Mouse (Mus musculus) embryonic facial prominence, embryonic 11.5 days (tissue): ENCODE results near the gene Olfr1427. TPM values are rescaled to one million over a fixed set of nuclear protein-coding genes. Genes with fewer than 3 reads are reported as not detected.

ENCODE experiments used
- ATAC-seq: fragments of 200-750 bp; cut with Nextera tagmentation; replicated peaks from 2 replicates; pipeline ENCODE4 v1.8.0; 2017; ENCODE audit warnings: low read depth; ENCODE audit not compliant: insufficient number of reproducible peaks, low FRiP score, low TSS enrichment
- DNase-seq: peaks from one replicate; pipeline ENCODE4 v3.0.0-alpha.2; 2015; ENCODE audit warnings: low spot score
- H3K27ac ChIP-seq: fragments of 300-500 bp; sonication (generic); replicated peaks from 2 replicates; pipeline ENCODE4 v1.5.1; 2014; ENCODE audit warnings: mild to moderate bottlenecking, low read depth, low read length, control low read depth
- H3K27me3 ChIP-seq: fragments of 300-500 bp; sonication (generic); 2 replicates; pipeline ENCODE4 v1.6.1; 2014; ENCODE audit warnings: mild to moderate bottlenecking, low read length, moderate library complexity, mixed read lengths; ENCODE audit not compliant: control insufficient read depth, insufficient read depth
- H3K36me3 ChIP-seq: fragments of 300-500 bp; sonication (generic); replicated peaks from 2 replicates; pipeline ENCODE4 v1.6.1; 2014; ENCODE audit warnings: low read depth, mild to moderate bottlenecking, low read length, moderate library complexity, mixed read lengths; ENCODE audit not compliant: control insufficient read depth, insufficient read depth
- H3K4me1 ChIP-seq: fragments of 300-500 bp; sonication (generic); 2 replicates; pipeline ENCODE4 v1.6.1; 2014; ENCODE audit warnings: low read length, mixed read lengths; ENCODE audit not compliant: control insufficient read depth, insufficient read depth
- H3K4me2 ChIP-seq: fragments of 300-500 bp; sonication (generic); 2 replicates; pipeline ENCODE4 v1.6.1; 2014; ENCODE audit warnings: low read depth, mild to moderate bottlenecking, control low read depth, low read length, moderate library complexity
- H3K4me3 ChIP-seq: fragments of 300-500 bp; sonication (generic); 2 replicates; pipeline ENCODE4 v1.5.1; 2014; ENCODE audit warnings: low read depth, low read length, control low read depth
- H3K9ac ChIP-seq: fragments of 300-500 bp; sonication (generic); replicated peaks from 2 replicates; pipeline ENCODE4 v1.6.1; 2014; ENCODE audit warnings: mild to moderate bottlenecking, control low read depth, low read length
- H3K9me3 ChIP-seq: fragments of 300-500 bp; sonication (generic); replicated peaks from 2 replicates; pipeline ENCODE4 v1.6.1; 2016; ENCODE audit warnings: mild to moderate bottlenecking, low read length, inconsistent platforms, mixed read lengths; ENCODE audit not compliant: control insufficient read depth
- WGBS: fragments of 180-500 bp; shearing (Covaris S2); extraction: QIAGEN DNeasy Blood & Tissue Kit; methylation state at CpG from one replicate; pipeline ENCODE4 v1.1.7; 2014; 5-methylcytosine and 5-hydroxymethylcytosine counted together
- polyA plus RNA-seq: library from polyadenylated mRNA; unstranded; fragments of >200 nt; fragmentation: Nextera tagmentation; extraction: Ambion mirVana; gene quantifications from 2 replicates; pipeline ENCODE4 v1.2.1, GENCODE M21; 2014

Gene Olfr1427
- polyA plus RNA-seq, result not detected in 2 replicates

GRCm38 (mm10) chr19:12103234-12103633, at the start of gene Olfr1427:
Gene Olfr1427 (minus strand): TSS chr19:12103334.
- H3K27me3 ChIP-seq, result no peaks in the 10 kb centered on the region
- 91% methylated on average over 2 of the region's 2 CpGs for WGBS
- no peaks in the 10 kb centered on the region for H3K4me1 ChIP-seq
- ATAC-seq (no peak), DNase-seq (no peak)
- H3K9ac ChIP-seq, result no peak within 1 kb of the TSS
- no peak within 1 kb of the TSS for H3K27ac ChIP-seq
- H3K4me2 ChIP-seq, result no peak within 1 kb of the TSS
- no peak within 1 kb of the TSS for H3K4me3 ChIP-seq
- no peaks in the 10 kb centered on the region for H3K9me3 ChIP-seq
- no peaks in the 10 kb centered on the region for H3K36me3 ChIP-seq

DNA sequence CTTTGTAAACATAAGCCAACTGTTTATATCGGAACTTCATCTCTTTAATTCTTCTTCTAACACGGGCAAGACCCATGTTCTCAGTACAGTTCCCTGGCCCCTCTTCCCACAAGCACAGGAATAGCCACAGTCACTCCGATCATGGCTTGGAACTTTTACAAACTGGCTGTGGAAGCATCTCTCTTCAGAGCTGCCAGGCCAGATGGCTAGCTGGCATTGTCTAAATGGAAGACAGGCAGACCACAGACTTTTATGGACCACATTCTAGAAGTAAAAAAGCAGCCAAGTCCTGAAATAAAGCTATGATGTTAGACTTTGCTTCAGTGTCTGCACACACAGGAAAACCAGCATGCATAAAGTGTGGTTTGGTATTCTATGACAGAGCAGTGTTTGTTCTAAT, 42.3 kb upstream of the Olfr1427 start:
- H3K27ac ChIP-seq, result no peak overlapping the region
- H3K27me3 ChIP-seq, result no peaks in the 10 kb centered on the region
- no peaks in the 10 kb centered on the region for H3K9me3 ChIP-seq
- 87% methylated on average over 3 of the region's 3 CpGs for WGBS
- H3K4me2 ChIP-seq, result no peak overlapping the region
- H3K36me3 ChIP-seq, result no peaks in the 10 kb centered on the region
- DNase-seq (no peak), ATAC-seq (no peak)
- no peaks in the 10 kb centered on the region for H3K4me1 ChIP-seq
- H3K4me3 ChIP-seq, result no peak overlapping the region
- no peak overlapping the region for H3K9ac ChIP-seq

DNA sequence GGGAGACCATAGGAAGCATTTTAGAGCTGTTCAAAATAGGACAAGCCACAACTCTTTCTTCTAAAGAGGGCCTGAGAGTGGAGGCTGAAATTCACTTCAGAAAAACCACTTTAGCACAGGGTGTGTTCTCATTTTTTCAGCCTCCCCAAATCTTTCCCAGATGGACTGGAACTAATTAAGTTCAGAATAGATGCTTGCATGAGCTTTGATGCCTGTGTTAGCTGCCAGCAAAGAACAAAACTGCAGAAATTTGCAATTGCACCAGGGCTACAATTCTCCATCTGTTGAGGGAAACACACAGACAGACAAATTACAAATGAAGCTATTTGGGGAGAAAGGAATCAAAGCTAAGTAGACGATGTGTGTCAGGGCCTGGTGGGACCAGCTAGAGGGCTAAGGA, 40.2 kb upstream of the Olfr1427 start:
- no peaks in the 10 kb centered on the region for H3K36me3 ChIP-seq
- no peaks in the 10 kb centered on the region for H3K27me3 ChIP-seq
- 43% methylated on average over 1 of the region's 1 CpGs for WGBS
- H3K4me1 ChIP-seq, result no peaks in the 10 kb centered on the region
- H3K9ac ChIP-seq, result no peak overlapping the region
- H3K4me3 ChIP-seq, result no peak overlapping the region
- no peak overlapping the region for H3K4me2 ChIP-seq
- DNase-seq (peak; percentile 72), ATAC-seq (no peak; the same call in 1 of the 2 replicates)
- H3K27ac ChIP-seq, result no peak overlapping the region
- H3K9me3 ChIP-seq, result no peaks in the 10 kb centered on the region

- no peaks in the 10 kb centered on the region for H3K4me1 ChIP-seq
- DNase-seq, result peak; percentile 60
- no peak overlapping the region for H3K4me2 ChIP-seq
- H3K4me3 ChIP-seq, result no peak overlapping the region
- H3K27me3 ChIP-seq, result no peaks in the 10 kb centered on the region
- ATAC-seq, result no peak
- no peak overlapping the region for H3K9ac ChIP-seq
- no peaks in the 10 kb centered on the region for H3K36me3 ChIP-seq
- no peak overlapping the region for H3K27ac ChIP-seq
- no peaks in the 10 kb centered on the region for H3K9me3 ChIP-seq
- 19% methylated on average over 2 of the region's 2 CpGs for WGBS
Observed at GRCm38 (mm10) chr19:12134289-12134688, 31.2 kb upstream of the Olfr1427 start.

DNA sequence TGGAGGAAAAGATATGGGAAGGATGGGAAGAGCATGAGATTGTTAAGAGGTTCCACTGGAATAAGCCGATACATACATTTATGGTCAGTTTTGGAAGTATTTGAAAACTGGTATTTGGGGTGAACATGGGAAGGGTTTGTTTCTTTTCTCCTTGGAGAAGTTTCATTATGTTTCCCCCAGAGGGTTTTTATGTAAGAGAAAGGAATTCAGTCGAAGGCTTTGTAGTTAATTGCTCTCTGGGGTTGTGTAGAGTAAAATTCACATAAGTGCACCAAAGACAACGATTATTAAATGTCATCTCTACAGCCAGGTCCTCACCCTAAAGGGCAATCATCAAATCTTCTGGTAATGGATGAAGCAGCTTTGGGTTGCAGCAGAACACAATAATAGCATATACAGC, 20.0 kb upstream of the Olfr1427 start, which contains the start of gene Olfr76:
Gene Olfr76, minus strand, starts transcription at position 101 of the 400 bp plus-strand sequence.
- H3K9ac ChIP-seq, result no peak within 1 kb of the TSS
- H3K27ac ChIP-seq, result no peak within 1 kb of the TSS
- DNase-seq (no peak), ATAC-seq (no peak)
- H3K4me2 ChIP-seq, result no peak within 1 kb of the TSS
- no peaks in the 10 kb centered on the region for H3K4me1 ChIP-seq
- H3K4me3 ChIP-seq, result no peak within 1 kb of the TSS
- H3K27me3 ChIP-seq, result no peaks in the 10 kb centered on the region
- H3K36me3 ChIP-seq, result no peaks in the 10 kb centered on the region
- H3K9me3 ChIP-seq, result no peaks in the 10 kb centered on the region
- 70% methylated on average over 3 of the region's 3 CpGs for WGBS

GRCm38 (mm10) chr19:12116464-12116863, 13.3 kb upstream of the Olfr1427 start:
- 80% methylated on average over 3 of the region's 3 CpGs for WGBS
- Histone ChIP-seq H3K27ac (no peak overlapping the region), H3K4me3 (no peak overlapping the region), H3K4me2 (no peak overlapping the region), H3K9ac (no peak overlapping the region), H3K4me1 (no peaks in the 10 kb centered on the region), H3K27me3 (no peaks in the 10 kb centered on the region), H3K36me3 (no peaks in the 10 kb centered on the region), H3K9me3 (no peaks in the 10 kb centered on the region)
- ATAC-seq (no peak), DNase-seq (no peak)

DNA sequence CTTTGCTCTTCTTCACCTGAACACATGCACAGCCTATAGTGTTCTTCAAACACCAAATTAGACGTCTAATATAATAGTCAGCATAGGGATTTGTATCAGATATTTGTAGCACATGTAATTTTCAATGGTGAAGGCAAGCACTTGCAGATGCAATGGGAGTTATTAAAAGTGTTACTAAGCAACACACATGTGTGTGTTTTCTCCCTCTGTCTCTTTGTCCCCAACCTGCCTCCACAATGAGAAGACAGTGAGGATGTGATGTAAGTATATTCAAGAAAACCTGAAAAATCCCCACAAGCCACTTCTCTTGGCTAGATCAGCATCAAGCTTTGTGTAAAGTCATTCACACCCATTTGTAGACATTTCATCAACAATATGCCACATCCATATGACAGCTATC, 12.7 kb upstream of the Olfr1427 start, which contains the start of gene Olfr1428:
Gene Olfr1428, minus strand, starts transcription at position 101 of the 400 bp plus-strand sequence.
- Histone ChIP-seq H3K27me3 (no peaks in the 10 kb centered on the region), H3K4me1 (no peaks in the 10 kb centered on the region), H3K36me3 (no peaks in the 10 kb centered on the region), H3K9ac (no peak within 1 kb of the TSS), H3K4me2 (no peak within 1 kb of the TSS), H3K4me3 (no peak within 1 kb of the TSS), H3K27ac (no peak within 1 kb of the TSS), H3K9me3 (no peaks in the 10 kb centered on the region)
- DNase-seq (no peak), ATAC-seq (no peak)
- 80% methylated on average over 1 of the region's 1 CpGs for WGBS

GRCm38 (mm10) chr19:12113807-12114206, 10.7 kb upstream of the Olfr1427 start:
- Histone ChIP-seq H3K9ac (no peak overlapping the region), H3K27ac (no peak overlapping the region), H3K9me3 (no peaks in the 10 kb centered on the region), H3K4me1 (no peaks in the 10 kb centered on the region), H3K4me2 (no peak overlapping the region), H3K36me3 (no peaks in the 10 kb centered on the region), H3K27me3 (no peaks in the 10 kb centered on the region), H3K4me3 (no peak overlapping the region)
- no peak for DNase-seq
- WGBS, result 77% methylated on average over 1 of the region's 1 CpGs
- ATAC-seq, result no peak
